Mouse (Mus musculus): Measurements from ENCODE around the gene Kif13a. TPM values are rescaled to one million over a fixed set of nuclear protein-coding genes. Genes with fewer than 3 reads are reported as not detected.

Gene Kif13a
- total RNA-seq, 2 experiments from 2014 or later = 61.0 to 67.1 TPM

GRCm38 (mm10) chr13:46735808-46736478 is 193.7 kb downstream of the Kif13a start:
- DNase-seq (ENCODE audit: low spot score in 2 of 2) = peak in 1 of 2 experiments; percentile 40

GRCm38 (mm10) chr13:46735219-46735807 is 194.4 kb downstream of the Kif13a start:
- no peak for DNase-seq (ENCODE audit: low spot score in 2 of 2)

- DNase-seq (ENCODE audit: low spot score in 2 of 2) = no peak
Measured at GRCm38 (mm10) chr13:46729998-46730397, 199.7 kb downstream of the Kif13a start.

GRCm38 (mm10) chr13:46728411-46728810 is 201.3 kb downstream of the Kif13a start:
- no peak for DNase-seq (ENCODE audit: low spot score in 2 of 2)

- peak; percentile 98 to 99 for DNase-seq (ENCODE audit: low spot score in 2 of 2)
Measured at GRCm38 (mm10) chr13:46727837-46728268, 201.8 kb downstream of the Kif13a start, which contains the start of gene Nup153. TSS of gene Nup153 (minus strand) at chr13:46727940.

- peak; percentile 45 to 70 for DNase-seq (ENCODE audit: low spot score in 2 of 2)
Measured at GRCm38 (mm10) chr13:46727038-46727836, 202.4 kb downstream of the Kif13a start.

GRCm38 (mm10) chr13:46726288-46727037 is 203.2 kb downstream of the Kif13a start:
- DNase-seq (ENCODE audit: low spot score in 2 of 2) = peak in 1 of 2 experiments; percentile 35

- no peak for DNase-seq (ENCODE audit: low spot score in 2 of 2)
Measured at GRCm38 (mm10) chr13:46725227-46725626, 204.4 kb downstream of the Kif13a start.

GRCm38 (mm10) chr13:46724371-46724770 is 205.3 kb downstream of the Kif13a start:
- DNase-seq (ENCODE audit: low spot score in 2 of 2) = no peak

GRCm38 (mm10) chr13:46721009-46721408 is 208.7 kb downstream of the Kif13a start:
- DNase-seq (ENCODE audit: low spot score in 2 of 2) = no peak

- no peak for DNase-seq (ENCODE audit: low spot score in 2 of 2)
Measured at GRCm38 (mm10) chr13:46718893-46719400, 210.7 kb downstream of the Kif13a start.

GRCm38 (mm10) chr13:46715976-46716639 is 213.6 kb downstream of the Kif13a start:
- DNase-seq (ENCODE audit: low spot score in 2 of 2) = no peak

GRCm38 (mm10) chr13:46713486-46713885 is 216.2 kb downstream of the Kif13a start:
- no peak for DNase-seq (ENCODE audit: low spot score in 2 of 2)

GRCm38 (mm10) chr13:46703138-46703537 is 226.5 kb downstream of the Kif13a start:
- no peak for DNase-seq (ENCODE audit: low spot score in 2 of 2)

GRCm38 (mm10) chr13:46701486-46701885 is 228.2 kb downstream of the Kif13a start:
- DNase-seq (ENCODE audit: low spot score in 2 of 2) = no peak

GRCm38 (mm10) chr13:46699372-46699771 is 230.3 kb downstream of the Kif13a start:
- no peak for DNase-seq (ENCODE audit: low spot score in 2 of 2)
